Mouse (Mus musculus): ENCODE results near the gene Spn. TPM values are rescaled to one million over a fixed set of nuclear protein-coding genes. Genes with fewer than 3 reads are reported as not detected.

Gene Spn
- polyA plus RNA-seq, 1 experiment from 2014 or later, result 1.3 TPM

GRCm38 (mm10) chr7:127103960-127104359, 33.7 kb downstream of the Spn start:
- Histone ChIP-seq H3K27me3 (ENCODE audit: control insufficient read depth, insufficient read depth, low read length) (no peaks in the 10 kb centered on the region), H3K9ac (ENCODE audit: low read length) (peak overlapping the region; percentile 46), H3K36me3 (ENCODE audit: control insufficient read depth, insufficient read depth, low read length) (no peaks in the 10 kb centered on the region), H3K4me3 (replicated peaks; ENCODE audit: low read length) (no peak overlapping the region), H3K27ac (ENCODE audit: low read length) (no peak overlapping the region), H3K4me2 (ENCODE audit: low read depth, low read length) (0 out of 2 replicates have a peak overlapping the region, but pooled peaks have one; percentile 59), H3K4me1 (ENCODE audit: control insufficient read depth, insufficient read depth, low read length) (no peaks in the 10 kb centered on the region), H3K9me3 (replicated peaks; ENCODE audit: control insufficient read depth, low read length) (no peaks in the 10 kb centered on the region)
- 61% methylated on average over 6 of the region's 6 CpGs for WGBS
- no peak for ATAC-seq (ENCODE audit: insufficient read depth, low FRiP score)

- ATAC-seq (ENCODE audit: insufficient read depth, low FRiP score), result no peak
- H3K27me3 ChIP-seq (ENCODE audit: control insufficient read depth, insufficient read depth, low read length), result no peaks in the 10 kb centered on the region
- no peaks in the 10 kb centered on the region for H3K9me3 ChIP-seq (replicated peaks; ENCODE audit: control insufficient read depth, low read length)
- H3K36me3 ChIP-seq (ENCODE audit: control insufficient read depth, insufficient read depth, low read length), result no peaks in the 10 kb centered on the region
- 70% methylated on average over 6 of the region's 6 CpGs for WGBS
- H3K4me3 ChIP-seq (replicated peaks; ENCODE audit: low read length), result no peak overlapping the region
- H3K27ac ChIP-seq (ENCODE audit: low read length), result no peak overlapping the region
- H3K4me2 ChIP-seq (ENCODE audit: low read depth, low read length), result no peak overlapping the region
- no peak overlapping the region for H3K9ac ChIP-seq (ENCODE audit: low read length)
- no peaks in the 10 kb centered on the region for H3K4me1 ChIP-seq (ENCODE audit: control insufficient read depth, insufficient read depth, low read length)
These were observed 35.5 kb downstream of the Spn start for GRCm38 (mm10) chr7:127102148-127102547.

GRCm38 (mm10) chr7:127101451-127102016, 36.1 kb downstream of the Spn start:
- H3K9me3 ChIP-seq (replicated peaks; ENCODE audit: control insufficient read depth, low read length), result no peaks in the 10 kb centered on the region
- no peak overlapping the region for H3K27ac ChIP-seq (ENCODE audit: low read length)
- H3K9ac ChIP-seq (ENCODE audit: low read length), result no peak overlapping the region
- no peaks in the 10 kb centered on the region for H3K27me3 ChIP-seq (ENCODE audit: control insufficient read depth, insufficient read depth, low read length)
- WGBS, result 25% methylated on average over 2 of the region's 2 CpGs
- no peak overlapping the region for H3K4me2 ChIP-seq (ENCODE audit: low read depth, low read length)
- H3K4me1 ChIP-seq (ENCODE audit: control insufficient read depth, insufficient read depth, low read length), result no peaks in the 10 kb centered on the region
- no peak overlapping the region for H3K4me3 ChIP-seq (replicated peaks; ENCODE audit: low read length)
- no peak for ATAC-seq (ENCODE audit: insufficient read depth, low FRiP score)
- H3K36me3 ChIP-seq (ENCODE audit: control insufficient read depth, insufficient read depth, low read length), result no peaks in the 10 kb centered on the region

- Histone ChIP-seq H3K36me3 (ENCODE audit: control insufficient read depth, insufficient read depth, low read length) (no peaks in the 10 kb centered on the region), H3K4me1 (ENCODE audit: control insufficient read depth, insufficient read depth, low read length) (no peaks in the 10 kb centered on the region), H3K9ac (ENCODE audit: low read length) (no peak overlapping the region), H3K27me3 (ENCODE audit: control insufficient read depth, insufficient read depth, low read length) (no peaks in the 10 kb centered on the region), H3K4me3 (replicated peaks; ENCODE audit: low read length) (no peak overlapping the region), H3K9me3 (replicated peaks; ENCODE audit: control insufficient read depth, low read length) (no peaks in the 10 kb centered on the region), H3K27ac (ENCODE audit: low read length) (no peak overlapping the region), H3K4me2 (ENCODE audit: low read depth, low read length) (no peak overlapping the region)
- 74% methylated on average over 4 of the region's 4 CpGs for WGBS
- no peak for ATAC-seq (ENCODE audit: insufficient read depth, low FRiP score)
These were observed 38.1 kb downstream of the Spn start for GRCm38 (mm10) chr7:127099528-127099927.

- Histone ChIP-seq H3K4me2 (ENCODE audit: low read depth, low read length) (no peak overlapping the region), H3K9ac (ENCODE audit: low read length) (no peak overlapping the region), H3K9me3 (replicated peaks; ENCODE audit: control insufficient read depth, low read length) (no peaks in the 10 kb centered on the region), H3K27ac (ENCODE audit: low read length) (no peak overlapping the region), H3K36me3 (ENCODE audit: control insufficient read depth, insufficient read depth, low read length) (no peaks in the 10 kb centered on the region), H3K4me1 (ENCODE audit: control insufficient read depth, insufficient read depth, low read length) (no peaks in the 10 kb centered on the region), H3K27me3 (ENCODE audit: control insufficient read depth, insufficient read depth, low read length) (no peaks in the 10 kb centered on the region), H3K4me3 (replicated peaks; ENCODE audit: low read length) (no peak overlapping the region)
- ATAC-seq (ENCODE audit: insufficient read depth, low FRiP score), result no peak
- WGBS, result 85% methylated on average over 4 of the region's 4 CpGs
These were observed 38.7 kb downstream of the Spn start for GRCm38 (mm10) chr7:127098950-127099349.

GRCm38 (mm10) chr7:127098521-127098920, 39.1 kb downstream of the Spn start:
- no peak overlapping the region for H3K9ac ChIP-seq (ENCODE audit: low read length)
- no peak overlapping the region for H3K27ac ChIP-seq (ENCODE audit: low read length)
- 83% methylated on average over 5 of the region's 5 CpGs for WGBS
- H3K36me3 ChIP-seq (ENCODE audit: control insufficient read depth, insufficient read depth, low read length), result no peaks in the 10 kb centered on the region
- H3K4me3 ChIP-seq (replicated peaks; ENCODE audit: low read length), result no peak overlapping the region
- ATAC-seq (ENCODE audit: insufficient read depth, low FRiP score), result no peak
- no peaks in the 10 kb centered on the region for H3K27me3 ChIP-seq (ENCODE audit: control insufficient read depth, insufficient read depth, low read length)
- no peak overlapping the region for H3K4me2 ChIP-seq (ENCODE audit: low read depth, low read length)
- no peaks in the 10 kb centered on the region for H3K9me3 ChIP-seq (replicated peaks; ENCODE audit: control insufficient read depth, low read length)
- no peaks in the 10 kb centered on the region for H3K4me1 ChIP-seq (ENCODE audit: control insufficient read depth, insufficient read depth, low read length)

- no peaks in the 10 kb centered on the region for H3K4me1 ChIP-seq (ENCODE audit: control insufficient read depth, insufficient read depth, low read length)
- WGBS, result 53% methylated on average over 7 of the region's 7 CpGs
- H3K4me2 ChIP-seq (ENCODE audit: low read depth, low read length), result no peak overlapping the region
- H3K36me3 ChIP-seq (ENCODE audit: control insufficient read depth, insufficient read depth, low read length), result no peaks in the 10 kb centered on the region
- no peak overlapping the region for H3K4me3 ChIP-seq (replicated peaks; ENCODE audit: low read length)
- H3K9me3 ChIP-seq (replicated peaks; ENCODE audit: control insufficient read depth, low read length), result no peaks in the 10 kb centered on the region
- no peaks in the 10 kb centered on the region for H3K27me3 ChIP-seq (ENCODE audit: control insufficient read depth, insufficient read depth, low read length)
- no peak overlapping the region for H3K9ac ChIP-seq (ENCODE audit: low read length)
- ATAC-seq (ENCODE audit: insufficient read depth, low FRiP score), result no peak
- no peak overlapping the region for H3K27ac ChIP-seq (ENCODE audit: low read length)
These were observed 41.2 kb downstream of the Spn start for GRCm38 (mm10) chr7:127096456-127096855.

- Histone ChIP-seq H3K27me3 (ENCODE audit: control insufficient read depth, insufficient read depth, low read length) (no peaks in the 10 kb centered on the region), H3K9ac (ENCODE audit: low read length) (no peak overlapping the region), H3K27ac (ENCODE audit: low read length) (no peak overlapping the region), H3K4me3 (replicated peaks; ENCODE audit: low read length) (no peak overlapping the region), H3K4me1 (ENCODE audit: control insufficient read depth, insufficient read depth, low read length) (peaks cover 3% of the 10 kb centered on the region; the same call in 1 of the 2 replicates), H3K4me2 (ENCODE audit: low read depth, low read length) (no peak overlapping the region), H3K36me3 (ENCODE audit: control insufficient read depth, insufficient read depth, low read length) (no peaks in the 10 kb centered on the region), H3K9me3 (replicated peaks; ENCODE audit: control insufficient read depth, low read length) (no peaks in the 10 kb centered on the region)
- no peak for ATAC-seq (ENCODE audit: insufficient read depth, low FRiP score)
- WGBS, result 62% methylated on average over 3 of the region's 3 CpGs
These were observed 43.7 kb downstream of the Spn start for GRCm38 (mm10) chr7:127093914-127094313.

GRCm38 (mm10) chr7:127091114-127091896, 46.3 kb downstream of the Spn start, which contains the start of gene AI467606:
Gene AI467606 (plus strand): TSS chr7:127091359.
- ATAC-seq (ENCODE audit: insufficient read depth, low FRiP score), result peak; percentile 86
- WGBS, result 46% methylated on average over 16 of the region's 16 CpGs
- H3K9me3 ChIP-seq (replicated peaks; ENCODE audit: control insufficient read depth, low read length), result no peaks in the 10 kb centered on the region
- no peaks in the 10 kb centered on the region for H3K36me3 ChIP-seq (ENCODE audit: control insufficient read depth, insufficient read depth, low read length)
- H3K4me1 ChIP-seq (ENCODE audit: control insufficient read depth, insufficient read depth, low read length), result peaks cover 4% of the 10 kb centered on the region; the same call in 1 of the 2 replicates
- peak within 1 kb of the TSS; percentile 60 for H3K27ac ChIP-seq (ENCODE audit: low read length)
- no peaks in the 10 kb centered on the region for H3K27me3 ChIP-seq (ENCODE audit: control insufficient read depth, insufficient read depth, low read length)
- peak within 1 kb of the TSS; percentile 32 for H3K4me3 ChIP-seq (replicated peaks; ENCODE audit: low read length)
- peak within 1 kb of the TSS; percentile 56 for H3K9ac ChIP-seq (ENCODE audit: low read length)
- peak within 1 kb of the TSS; percentile 40 for H3K4me2 ChIP-seq (ENCODE audit: low read depth, low read length)

All from stomach, embryonic 16.5 days (tissue).